Mouse (Mus musculus) heart, embryonic 12.5 days (tissue): ENCODE measurements at regions not wholly inside any gene's neighbourhood (a gene's known extent, or its start where the extent isn't known, plus 50 kb on each side); places are given as distances from the start of the nearest gene placed in this dataset.

Experiments
- ATAC-seq: fragments of 200-750 bp; cut with Nextera tagmentation; 2 replicates; pipeline ENCODE4 v1.8.0; 2017; ENCODE audit warnings: moderate TSS enrichment, moderate library complexity; ENCODE audit not compliant: insufficient number of reproducible peaks, low FRiP score
- H3K27ac ChIP-seq: fragments of 300-500 bp; sonication (generic); 2 replicates; pipeline ENCODE4 v1.5.1; 2016; ENCODE audit warnings: mild to moderate bottlenecking, moderate library complexity; ENCODE audit not compliant: poor library complexity, severe bottlenecking
- H3K27me3 ChIP-seq: fragments of 300-500 bp; sonication (generic); replicated peaks from 2 replicates; pipeline ENCODE4 v1.6.1; 2016; ENCODE audit warnings: mild to moderate bottlenecking, moderate library complexity
- H3K36me3 ChIP-seq: fragments of 300-500 bp; sonication (generic); 2 replicates; pipeline ENCODE4 v1.6.1; 2016; ENCODE audit warnings: mild to moderate bottlenecking, moderate library complexity
- H3K4me1 ChIP-seq: fragments of 300-500 bp; sonication (generic); replicated peaks from 2 replicates; pipeline ENCODE4 v1.6.1; 2016; ENCODE audit warnings: mild to moderate bottlenecking
- H3K4me2 ChIP-seq: fragments of 300-500 bp; sonication (generic); 2 replicates; pipeline ENCODE4 v1.6.1; 2016; ENCODE audit warnings: mild to moderate bottlenecking, moderate library complexity
- H3K4me3 ChIP-seq: fragments of 300-500 bp; sonication (generic); 2 replicates; pipeline ENCODE4 v1.5.1; 2016; ENCODE audit warnings: mild to moderate bottlenecking
- H3K9ac ChIP-seq: fragments of 300-500 bp; sonication (generic); 2 replicates; pipeline ENCODE4 v1.6.1; 2016; ENCODE audit warnings: mild to moderate bottlenecking, moderate library complexity
- H3K9me3 ChIP-seq: fragments of 300-500 bp; sonication (generic); replicated peaks from 2 replicates; pipeline ENCODE4 v1.6.1; 2016; ENCODE audit warnings: mild to moderate bottlenecking, moderate library complexity
- WGBS: fragments of 180-500 bp; shearing (Covaris S2); methylation state at CpG from one replicate; pipeline ENCODE4 v1.1.7; 2016; 5-methylcytosine and 5-hydroxymethylcytosine counted together

DNA sequence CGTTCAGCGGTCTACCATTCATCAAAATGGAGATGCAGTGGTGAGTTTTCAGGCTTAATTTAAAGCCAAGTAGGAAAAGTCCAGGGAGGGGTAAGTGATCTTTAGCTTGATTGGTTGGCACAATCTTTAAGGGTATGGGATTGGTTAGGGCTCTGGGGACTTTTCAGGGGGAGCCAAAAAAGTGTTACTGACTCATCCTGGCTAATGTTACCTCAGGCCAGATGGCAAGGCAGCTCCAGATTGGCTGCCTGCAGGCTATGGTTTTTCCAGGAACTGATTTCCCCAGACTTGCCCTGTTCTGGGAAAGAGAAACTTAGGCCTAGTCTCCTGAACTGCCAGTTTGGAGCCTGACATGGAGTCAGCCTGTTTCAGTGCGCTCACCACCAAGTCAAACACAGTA lies 539.6 kb upstream of the Lmcd1 start:
- no peak overlapping the region for H3K4me2 ChIP-seq
- H3K9me3 ChIP-seq: no peaks in the 10 kb centered on the region
- H3K27me3 ChIP-seq: no peaks in the 10 kb centered on the region
- 84% methylated on average over 3 of the region's 3 CpGs for WGBS
- no peaks in the 10 kb centered on the region for H3K4me1 ChIP-seq
- H3K4me3 ChIP-seq: no peak overlapping the region
- H3K36me3 ChIP-seq: no peaks in the 10 kb centered on the region
- H3K9ac ChIP-seq: no peak overlapping the region
- ATAC-seq: no peak
- no peak overlapping the region for H3K27ac ChIP-seq

DNA sequence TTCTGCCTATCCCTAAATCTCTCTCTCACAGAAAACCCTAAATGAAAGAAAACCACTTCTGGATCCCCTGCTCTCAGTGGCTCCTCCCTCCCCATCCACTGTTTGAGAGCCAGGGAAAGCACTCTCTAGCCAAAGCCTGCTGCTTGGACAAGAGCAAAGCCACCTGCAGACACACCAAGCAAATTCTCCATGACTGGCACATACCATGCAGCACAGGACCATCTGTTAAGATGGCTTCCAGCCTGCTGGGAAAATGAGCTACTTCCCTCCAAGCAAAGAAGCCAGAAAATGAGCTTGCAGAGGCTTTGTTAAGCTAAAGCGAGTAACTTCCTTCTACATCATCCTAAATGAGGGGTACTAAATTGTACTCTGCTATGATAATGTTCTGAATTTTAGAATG lies 534.6 kb upstream of the Lmcd1 start:
- Histone ChIP-seq H3K4me2 (no peak overlapping the region), H3K9me3 (no peaks in the 10 kb centered on the region), H3K4me1 (no peaks in the 10 kb centered on the region), H3K36me3 (no peaks in the 10 kb centered on the region), H3K27me3 (no peaks in the 10 kb centered on the region), H3K27ac (no peak overlapping the region), H3K4me3 (no peak overlapping the region), H3K9ac (no peak overlapping the region)
- no peak for ATAC-seq
- 87% methylated on average over 1 of the region's 1 CpGs for WGBS

GRCm38 (mm10) chr6:111781710-111782481 lies 491.7 kb upstream of the Lmcd1 start:
- Histone ChIP-seq H3K36me3 (no peaks in the 10 kb centered on the region), H3K4me3 (no peak overlapping the region), H3K4me2 (no peak overlapping the region), H3K9me3 (no peaks in the 10 kb centered on the region), H3K4me1 (no peaks in the 10 kb centered on the region), H3K27me3 (no peaks in the 10 kb centered on the region), H3K9ac (no peak overlapping the region), H3K27ac (no peak overlapping the region)
- 74% methylated on average over 5 of the region's 5 CpGs for WGBS
- ATAC-seq: no peak

- ATAC-seq: no peak
- H3K4me1 ChIP-seq: no peaks in the 10 kb centered on the region
- no peaks in the 10 kb centered on the region for H3K36me3 ChIP-seq
- no peak overlapping the region for H3K9ac ChIP-seq
- H3K4me2 ChIP-seq: no peak overlapping the region
- no peaks in the 10 kb centered on the region for H3K27me3 ChIP-seq
- 0 out of 2 replicates have a peak, but pooled peaks cover 3% of the 10 kb centered on the region for H3K9me3 ChIP-seq
- no peak overlapping the region for H3K4me3 ChIP-seq
- no peak overlapping the region for H3K27ac ChIP-seq
Observed at GRCm38 (mm10) chr6:111808611-111809010, 464.9 kb upstream of the Lmcd1 start.

DNA sequence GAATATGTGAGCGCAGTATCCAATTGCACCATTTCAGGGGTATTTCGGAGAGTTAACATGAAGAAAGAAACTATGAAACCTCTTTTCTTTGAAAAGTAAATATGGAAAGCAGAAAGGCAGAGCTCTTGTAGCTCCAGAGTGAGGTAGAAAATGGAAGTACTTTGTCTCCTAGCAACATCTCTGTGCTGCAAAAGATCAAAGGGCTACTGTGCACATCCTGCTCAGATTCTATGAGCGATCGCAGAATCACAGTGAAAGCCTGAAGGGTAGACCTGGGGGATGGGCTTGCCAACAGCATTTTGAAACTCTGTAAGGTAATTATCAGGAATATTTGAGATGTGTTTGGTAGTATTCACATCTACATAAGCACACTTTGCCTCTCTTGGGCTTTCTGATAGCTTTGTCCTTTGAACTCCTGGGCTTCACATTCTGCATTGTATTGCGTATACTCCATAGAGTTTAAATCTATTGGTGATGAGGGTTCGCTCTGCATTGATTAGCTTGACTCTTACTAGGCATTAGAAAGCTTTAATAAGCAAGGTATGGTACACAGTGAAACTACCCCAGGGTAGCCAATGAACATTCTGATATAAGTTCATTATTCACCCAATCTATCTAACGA lies 459.5 kb upstream of the Lmcd1 start:
- no peak for ATAC-seq
- Histone ChIP-seq H3K27me3 (no peaks in the 10 kb centered on the region), H3K4me2 (no peak overlapping the region), H3K4me1 (no peaks in the 10 kb centered on the region), H3K9me3 (0 out of 2 replicates have a peak, but pooled peaks cover 3% of the 10 kb centered on the region), H3K4me3 (no peak overlapping the region), H3K9ac (no peak overlapping the region), H3K27ac (no peak overlapping the region), H3K36me3 (no peaks in the 10 kb centered on the region)
- 84% methylated on average over 7 of the region's 7 CpGs for WGBS

- H3K9me3 ChIP-seq: 0 out of 2 replicates have a peak, but pooled peaks cover 3% of the 10 kb centered on the region
- H3K4me2 ChIP-seq: no peak overlapping the region
- no peaks in the 10 kb centered on the region for H3K36me3 ChIP-seq
- ATAC-seq: no peak
- no peak overlapping the region for H3K4me3 ChIP-seq
- no peaks in the 10 kb centered on the region for H3K4me1 ChIP-seq
- no peak overlapping the region for H3K9ac ChIP-seq
- H3K27me3 ChIP-seq: no peaks in the 10 kb centered on the region
- H3K27ac ChIP-seq: no peak overlapping the region
Observed at GRCm38 (mm10) chr6:111815150-111815549, 458.4 kb upstream of the Lmcd1 start.

DNA sequence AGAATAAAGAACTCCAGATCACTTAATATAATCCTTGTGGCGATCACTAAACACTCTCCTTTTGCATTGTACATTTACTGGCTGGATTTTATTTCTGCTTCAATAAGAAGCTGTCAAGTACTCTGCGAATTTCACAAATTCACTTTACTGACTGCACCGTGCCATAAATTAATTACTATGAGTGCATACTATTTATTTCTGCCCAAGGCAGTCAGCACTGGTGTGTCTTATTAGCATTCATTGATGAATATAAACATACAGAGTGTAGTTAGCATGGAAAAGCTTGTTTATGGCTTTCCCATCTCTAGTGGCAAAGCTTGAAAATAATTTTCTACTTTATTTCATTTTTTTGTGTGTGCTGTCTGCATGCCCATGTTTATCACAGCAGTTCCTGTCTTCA lies 453.3 kb upstream of the Lmcd1 start:
- Histone ChIP-seq H3K36me3 (no peaks in the 10 kb centered on the region), H3K4me1 (no peaks in the 10 kb centered on the region), H3K9me3 (no peaks in the 10 kb centered on the region), H3K4me3 (no peak overlapping the region), H3K27ac (no peak overlapping the region), H3K4me2 (no peak overlapping the region), H3K27me3 (no peaks in the 10 kb centered on the region), H3K9ac (no peak overlapping the region)
- no peak for ATAC-seq
- 70% methylated on average over 3 of the region's 3 CpGs for WGBS

GRCm38 (mm10) chr6:111844321-111844835 lies 429.2 kb upstream of the Lmcd1 start:
- Histone ChIP-seq H3K4me1 (no peaks in the 10 kb centered on the region), H3K4me2 (no peak overlapping the region), H3K9me3 (0 out of 2 replicates have a peak, but pooled peaks cover 5% of the 10 kb centered on the region), H3K27me3 (no peaks in the 10 kb centered on the region), H3K4me3 (no peak overlapping the region), H3K36me3 (no peaks in the 10 kb centered on the region), H3K27ac (no peak overlapping the region), H3K9ac (no peak overlapping the region)
- no peak for ATAC-seq
- WGBS: 61% methylated on average over 6 of the region's 6 CpGs

DNA sequence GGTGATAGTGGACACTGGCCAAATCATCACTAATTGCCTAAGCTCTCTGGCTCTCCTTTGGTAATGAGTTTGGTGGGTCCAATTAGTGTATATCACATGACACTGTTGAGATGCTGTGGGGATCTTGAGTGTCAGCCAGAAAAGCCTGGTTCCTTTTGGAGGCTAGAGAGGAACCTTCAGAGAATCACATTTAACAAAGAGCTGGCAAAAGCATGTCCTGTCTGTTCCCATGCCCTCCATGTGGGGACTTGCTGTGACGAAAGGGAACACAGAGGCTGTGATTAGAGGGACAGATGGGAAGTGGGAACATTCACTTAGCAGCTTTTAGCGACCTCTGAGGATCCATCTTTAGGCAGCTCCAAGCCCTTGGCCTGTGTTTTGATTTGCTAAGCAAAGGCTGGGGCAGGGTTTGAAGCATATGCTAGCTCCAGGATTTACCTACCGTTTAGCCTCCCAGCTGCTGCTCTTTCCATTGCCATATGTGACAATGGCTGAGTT lies 407.4 kb upstream of the Lmcd1 start:
- H3K36me3 ChIP-seq: no peaks in the 10 kb centered on the region
- H3K4me2 ChIP-seq: no peak overlapping the region
- WGBS: 59% methylated on average over 3 of the region's 3 CpGs
- no peak for ATAC-seq
- no peak overlapping the region for H3K9ac ChIP-seq
- H3K27me3 ChIP-seq: no peaks in the 10 kb centered on the region
- H3K27ac ChIP-seq: no peak overlapping the region
- H3K9me3 ChIP-seq: no peaks in the 10 kb centered on the region
- no peaks in the 10 kb centered on the region for H3K4me1 ChIP-seq
- H3K4me3 ChIP-seq: no peak overlapping the region

GRCm38 (mm10) chr6:111882557-111882956 lies 391.0 kb upstream of the Lmcd1 start:
- Histone ChIP-seq H3K9ac (no peak overlapping the region), H3K9me3 (no peaks in the 10 kb centered on the region), H3K4me1 (no peaks in the 10 kb centered on the region), H3K4me2 (no peak overlapping the region), H3K27me3 (no peaks in the 10 kb centered on the region), H3K36me3 (no peaks in the 10 kb centered on the region), H3K27ac (no peak overlapping the region), H3K4me3 (no peak overlapping the region)
- WGBS: 72% methylated on average over 1 of the region's 1 CpGs
- ATAC-seq: no peak

DNA sequence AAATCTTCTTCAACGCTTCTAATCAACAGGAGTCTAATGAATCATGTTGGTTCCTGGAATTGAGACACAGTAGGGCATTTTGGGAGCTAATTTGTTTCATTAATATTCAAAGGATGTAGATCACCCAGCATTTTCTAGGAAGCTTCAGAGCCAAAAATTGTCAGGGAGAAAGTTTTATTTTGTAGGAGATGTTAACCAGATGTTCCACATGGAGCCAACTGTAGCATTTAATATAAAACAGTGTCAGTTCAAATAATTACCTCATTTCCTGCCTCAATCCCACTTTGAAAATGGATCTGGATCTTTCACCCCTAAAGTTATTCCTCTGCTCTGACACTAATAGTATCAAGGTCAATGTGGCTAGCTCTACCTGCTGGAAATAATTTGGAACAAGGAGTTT lies 389.6 kb upstream of the Lmcd1 start:
- 63% methylated on average over 1 of the region's 1 CpGs for WGBS

More for the DNA sequence above, 389.6 kb upstream of the Lmcd1 start:
- ATAC-seq: no peak
- Histone ChIP-seq H3K4me2 (no peak overlapping the region), H3K9me3 (no peaks in the 10 kb centered on the region), H3K36me3 (no peaks in the 10 kb centered on the region), H3K27ac (no peak overlapping the region), H3K4me1 (no peaks in the 10 kb centered on the region), H3K4me3 (no peak overlapping the region), H3K9ac (no peak overlapping the region), H3K27me3 (no peaks in the 10 kb centered on the region)
